Mouse (Mus musculus) ES-Bruce4 (cell line): Measurements from ENCODE around the gene Tmem29.

Source experiments
- CTCF ChIP-seq: IDR thresholded peaks from one replicate; pipeline ENCODE4 v1.8.1; 2011; ENCODE audit warnings: low read depth, low read length
- POLR2A ChIP-seq: IDR thresholded peaks from one replicate; pipeline ENCODE4 v1.8.1; 2011; ENCODE audit warnings: low read length; ENCODE audit not compliant: insufficient read depth

DNA sequence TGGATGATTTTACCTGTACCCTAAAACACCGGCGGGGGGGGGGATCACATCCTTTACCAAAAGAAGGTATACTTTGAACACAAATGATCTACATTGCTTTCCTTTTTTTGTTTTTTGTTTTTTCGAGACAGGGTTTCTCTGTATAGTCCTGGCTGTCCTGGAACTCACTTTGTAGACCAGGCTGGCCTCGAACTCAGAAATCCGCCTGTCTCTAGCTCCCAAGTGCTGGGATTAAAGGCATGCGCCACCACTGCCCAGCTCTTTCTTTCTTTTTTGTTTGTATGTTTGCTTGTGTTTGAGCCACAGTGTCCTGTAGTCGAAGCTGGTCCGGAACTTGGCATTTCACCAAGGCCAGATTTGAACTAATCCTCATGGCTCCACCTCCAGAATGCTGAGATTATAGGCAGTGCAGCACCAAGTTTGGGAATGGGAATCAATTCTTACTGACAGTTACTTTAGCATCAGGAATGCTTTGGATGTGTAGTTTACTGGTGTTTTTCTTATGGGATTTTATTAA lies 515 bp upstream of the Tmem29 start:
- TF ChIP-seq POLR2A (no peak), CTCF (no peak)
